Mouse (Mus musculus): ENCODE results near the gene Gm3646.

DNA sequence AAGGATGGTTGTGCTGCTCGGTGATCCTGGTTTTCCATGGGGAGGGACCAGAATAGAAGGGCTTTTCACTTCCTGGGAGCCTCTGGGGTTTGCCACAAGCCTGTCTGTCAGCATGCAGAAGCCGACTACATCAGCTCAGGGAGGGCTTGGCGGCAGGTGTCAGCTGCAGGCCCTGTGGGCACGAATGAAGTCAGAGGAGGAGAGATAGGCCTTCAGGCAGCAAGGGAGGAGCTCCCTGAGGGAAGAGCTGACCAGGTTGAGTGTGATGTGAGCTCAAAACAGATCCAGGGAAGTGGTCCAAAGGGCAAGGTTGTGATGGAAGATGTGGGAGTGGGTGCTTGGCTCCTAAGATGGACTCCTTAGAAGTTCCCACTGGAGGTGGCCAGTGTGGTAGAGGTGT, 35.7 kb upstream of the Gm3646 start:
- TF ChIP-seq CTCF (IDR thresholded peaks at IDR 0.05; ENCODE audit: low read depth, low read length) = no peak
- no peak for TF ChIP-seq POLR2A (IDR thresholded peaks at IDR 0.05; ENCODE audit: borderline replicate concordance, low read depth, low read length)
